Comparison of ENCODE assay signal across 29 mouse cellular contexts in the genomic region with DNA sequence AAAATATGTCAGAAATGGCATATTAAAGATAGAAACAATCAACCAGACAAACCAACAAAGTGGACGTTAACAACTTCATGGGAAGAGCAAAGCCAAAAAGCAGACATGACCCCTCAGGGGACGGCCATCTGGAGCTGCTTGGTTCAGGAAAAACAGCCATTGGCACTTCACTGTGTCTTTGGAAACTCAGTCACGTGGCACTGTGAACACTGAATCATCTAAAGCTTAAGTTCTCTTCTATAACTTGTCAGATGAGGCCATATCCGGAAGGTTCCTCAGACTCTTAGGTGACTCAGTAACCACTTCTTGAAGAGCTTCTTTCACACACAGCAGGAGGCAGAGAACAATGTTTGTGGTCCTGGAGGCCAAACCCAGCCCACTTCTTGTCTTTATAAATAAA.
A peak's percentile ranks its signal among the peaks of the same experiment; 100 is the strongest.
DNase-seq lines count a peak whose midpoint lies in the region; ATAC-seq and TF ChIP-seq lines count a peak whose summit lies in the region.
"Had no signal": no experiment of that assay in that cellular context is flagged by ENCODE, and none has a peak within 500 bp of the region (broad histone marks: within the 10 kb centered on the region; RNA-seq: fewer than 3 reads in every experiment).

No protein-coding gene starts in this region.

- no peaks in the 10 kb centered on the region for H3K79me2 ChIP-seq in C2C12 (ENCODE audit: control insufficient read depth, insufficient read depth)

- no peak for TF ChIP-seq CTCF in C2C12 (IDR thresholded peaks at IDR 0.05; ENCODE audit: control insufficient read depth, insufficient read depth, insufficient read length)

- H3K27me3 ChIP-seq in C2C12 (ENCODE audit: control insufficient read depth, insufficient read depth, insufficient read length): no peaks in the 10 kb centered on the region
- no peaks in the 10 kb centered on the region for H3K27me3 ChIP-seq in hindbrain, embryonic 11.5 days (ENCODE audit: control insufficient read depth, insufficient read depth, low read length)
- H3K27me3 ChIP-seq: forebrain, embryonic 12.5 days; forebrain, embryonic 15.5 days; heart, embryonic 12.5 days; heart, embryonic 15.5 days; hindbrain, embryonic 12.5 days; hindbrain, embryonic 15.5 days had no signal

- no peaks in the 10 kb centered on the region for H3K9me3 ChIP-seq in hindbrain, embryonic 11.5 days (ENCODE audit: control insufficient read depth, low read length)
- H3K9me3 ChIP-seq: forebrain, embryonic 12.5 days; forebrain, embryonic 15.5 days; heart, embryonic 12.5 days; heart, embryonic 15.5 days; hindbrain, embryonic 12.5 days; hindbrain, embryonic 15.5 days had no signal

- no peak overlapping the region for H3ac ChIP-seq in C2C12 (ENCODE audit: control insufficient read depth, insufficient read length, low read depth)

- H3K4me1 ChIP-seq in hindbrain, embryonic 11.5 days (replicated peaks; ENCODE audit: control insufficient read depth, insufficient read depth, low read length): no peaks in the 10 kb centered on the region
- H3K4me1 ChIP-seq: forebrain, embryonic 15.5 days; hindbrain, embryonic 12.5 days had no signal

- H3K79me3 ChIP-seq in C2C12 (ENCODE audit: low read depth): no peaks in the 10 kb centered on the region

- H3K36me3 ChIP-seq in C2C12 (ENCODE audit: control insufficient read depth, insufficient read depth): no peaks in the 10 kb centered on the region
- no peaks in the 10 kb centered on the region for H3K36me3 ChIP-seq in hindbrain, embryonic 11.5 days (ENCODE audit: control insufficient read depth, insufficient read depth, low read length)
- H3K36me3 ChIP-seq: forebrain, embryonic 12.5 days; forebrain, embryonic 15.5 days; heart, embryonic 15.5 days; hindbrain, embryonic 12.5 days; hindbrain, embryonic 15.5 days had no signal

- no peak overlapping the region for H3K4me2 ChIP-seq in hindbrain, embryonic 11.5 days (replicated peaks; ENCODE audit: low read depth, low read length)
- H3K4me2 ChIP-seq: forebrain, embryonic 12.5 days; forebrain, embryonic 15.5 days; heart, embryonic 12.5 days; heart, embryonic 15.5 days; hindbrain, embryonic 12.5 days; hindbrain, embryonic 15.5 days had no signal

- H3K4me3 ChIP-seq in C2C12 (ENCODE audit: insufficient read depth, poor library complexity, severe bottlenecking): no peak overlapping the region
- no peak overlapping the region for H3K4me3 ChIP-seq in hindbrain, embryonic 11.5 days (ENCODE audit: low read depth, low read length)
- H3K4me3 ChIP-seq: forebrain, embryonic 12.5 days; forebrain, embryonic 15.5 days; heart, embryonic 12.5 days; heart, embryonic 15.5 days; hindbrain, embryonic 12.5 days; hindbrain, embryonic 15.5 days had no signal

- 86% methylated on average over 4 of the region's 4 CpGs for WGBS in hindbrain, embryonic 11.5 days

- no peak overlapping the region for H3K9ac ChIP-seq in hindbrain, embryonic 11.5 days (ENCODE audit: low read depth, low read length)
- H3K9ac ChIP-seq: forebrain, embryonic 12.5 days; forebrain, embryonic 15.5 days; heart, embryonic 12.5 days; heart, embryonic 15.5 days; hindbrain, embryonic 12.5 days; hindbrain, embryonic 15.5 days had no signal

- DNase-seq in 3134 (ENCODE audit: extremely low read depth, insufficient read length, low spot score): peak; percentile 7
- peak; percentile 10 for DNase-seq in NIH3T3 (ENCODE audit: low read depth)
- DNase-seq in fibroblast of lung, adult 2 months (ENCODE audit: low read depth): peak; percentile 47
- no peak for DNase-seq in left cerebral cortex, adult 11 months (ENCODE audit: low spot score)
- DNase-seq in kidney, postnatal 14 days: no peak
- no peak for DNase-seq in hindbrain, embryonic 11.5 days (ENCODE audit: low spot score)
- no peak for DNase-seq in spleen, postnatal 36 days (ENCODE audit: low spot score in 2 of 2)
- DNase-seq: adrenal gland, adult 8-10 months; adrenal gland, postnatal 25 days; cerebellum, adult 11-12 months; cerebellum, adult 8-10 months; cerebellum, postnatal 36 days; embryo, embryonic 11 days; gastrocnemius, postnatal 10 days; gastrocnemius, postnatal 36 days; heart, adult 11 months; heart, postnatal 10 days; heart, postnatal 4 days; kidney, adult 2 months had no signal

- ATAC-seq in hindbrain, embryonic 11.5 days (ENCODE audit: low FRiP score): no peak
- ATAC-seq: activated CD4-positive, CD25-positive, alpha-beta regulatory T cell, adult 4 months; CD4-positive, CD25-positive, alpha-beta regulatory T cell, adult 4 months; forebrain, embryonic 15.5 days; intestine, postnatal 0 days had no signal

- H3K27ac ChIP-seq in hindbrain, embryonic 11.5 days (ENCODE audit: low read depth, low read length): no peak overlapping the region
- H3K27ac ChIP-seq: forebrain, embryonic 12.5 days; forebrain, embryonic 15.5 days; heart, embryonic 15.5 days; hindbrain, embryonic 12.5 days; hindbrain, embryonic 15.5 days had no signal

TF ChIP-seq in C2C12, 6 proteins besides CTCF, POLR2A, EP300 and RAD21:
- TF ChIP-seq USF1 (IDR thresholded peaks at IDR 0.05; ENCODE audit: low read depth): peak; percentile 91
- no peak for TF ChIP-seq MYOD1 (IDR thresholded peaks at IDR 0.05; ENCODE audit: control insufficient read depth, insufficient read length, low read depth)
- no peak for TF ChIP-seq MAX (IDR thresholded peaks at IDR 0.05)
- no peak for TF ChIP-seq CEBPB (IDR thresholded peaks at IDR 0.05; ENCODE audit: low read depth)
- TF ChIP-seq MYOG (IDR thresholded peaks at IDR 0.05; ENCODE audit: control insufficient read depth, extremely low read depth, insufficient read length): no peak
- TF ChIP-seq FOSL1 (IDR thresholded peaks at IDR 0.05; ENCODE audit: insufficient read depth, low read length, poor library complexity, severe bottlenecking): no peak

Comparison
In these comparisons a context has a peak if more than half of its experiments do, and no peak if none do; other contexts are left out.
1. DNase-seq: peak in 3134 (single experiment), NIH3T3 (single experiment) and fibroblast of lung, adult 2 months (single experiment); none in left cerebral cortex, adult 11 months (single experiment), kidney, postnatal 14 days (single experiment), hindbrain, embryonic 11.5 days (single experiment) and spleen, postnatal 36 days (0 of 2).